Mouse (Mus musculus) MEL (cell line): ENCODE measurements around the gene Tbxas1. TPM values are rescaled to one million over a fixed set of nuclear protein-coding genes. Genes with fewer than 3 reads are reported as not detected.
A peak's percentile ranks its signal among the peaks of the same experiment; 100 is the strongest.

Experiments
- DNase-seq: peaks from one replicate; pipeline ENCODE4 v3.0.0; 2011; ENCODE audit warnings: low read depth, low spot score
- H3K27ac ChIP-seq: 2 replicates; pipeline ENCODE4 v1.5.1; 2012; ENCODE audit warnings: low read depth, mild to moderate bottlenecking, control low read depth, low read length, moderate library complexity; ENCODE audit not compliant: control insufficient read depth
- H3K27me3 ChIP-seq, 2 experiments: fragments of 150-350 bp in 1 of 2; sonication (generic) in 1 of 2; 2 replicates each; pipeline ENCODE4 v1.6.1; 2012; ENCODE audit warnings: low read length in 2 of 2, mild to moderate bottlenecking in 2 of 2, improper control_type of control experiment in 1 of 2, moderate library complexity in 1 of 2; ENCODE audit not compliant: insufficient read depth in 2 of 2, control insufficient read depth in 1 of 2
- H3K36me3 ChIP-seq, 2 experiments: 2 replicates each; pipeline ENCODE4 v1.6.1; 2012 to 2014; ENCODE audit warnings: low read length in 2 of 2, improper control_type of control experiment in 1 of 2, inconsistent platforms in 1 of 2, mild to moderate bottlenecking in 1 of 2; ENCODE audit not compliant: insufficient read depth in 2 of 2, control insufficient read depth in 1 of 2
- H3K4me1 ChIP-seq, 2 experiments: fragments of 150-350 bp in 1 of 2; sonication (generic) in 1 of 2; 2 replicates each; pipeline ENCODE4 v1.6.1; 2012; ENCODE audit warnings: low read length in 2 of 2, improper control_type of control experiment in 1 of 2, mild to moderate bottlenecking in 1 of 2; ENCODE audit not compliant: insufficient read depth in 2 of 2, control insufficient read depth in 1 of 2
- H3K4me3 ChIP-seq, 2 experiments: fragments of 150-350 bp in 1 of 2; sonication (generic) in 1 of 2; 2 replicates each; pipeline ENCODE4 v1.5.1; 2012; ENCODE audit warnings: low read depth in 2 of 2, low read length in 2 of 2, mild to moderate bottlenecking in 2 of 2, moderate library complexity in 2 of 2, control low read depth in 1 of 2, improper control_type of control experiment in 1 of 2; ENCODE audit not compliant: control insufficient read depth in 1 of 2, insufficient read depth in 1 of 2
- H3K79me2 ChIP-seq: 2 replicates; pipeline ENCODE4 v1.6.1; 2012; ENCODE audit warnings: mild to moderate bottlenecking, low read length, moderate library complexity; ENCODE audit not compliant: control insufficient read depth, poor library complexity, insufficient read depth
- H3K9ac ChIP-seq: 2 replicates; pipeline ENCODE4 v1.6.1; 2012; ENCODE audit warnings: low read depth, mild to moderate bottlenecking, control low read depth, low read length, moderate library complexity; ENCODE audit not compliant: control insufficient read depth, poor library complexity, severe bottlenecking
- H3K9me3 ChIP-seq: fragments of 150-350 bp; sonication (generic); replicated peaks from 2 replicates; pipeline ENCODE4 v1.6.1; 2012; ENCODE audit warnings: mild to moderate bottlenecking, low read length, improper control_type of control experiment, moderate library complexity; ENCODE audit not compliant: insufficient read depth
- BHLHE40 ChIP-seq: IDR thresholded peaks from 2 replicates; pipeline ENCODE4 v1.6.1; 2012; ENCODE audit warnings: low read depth, mild to moderate bottlenecking, inconsistent platforms, low read length, improper control_type of control experiment, borderline replicate concordance
- CHD1 ChIP-seq: IDR thresholded peaks from 2 replicates; pipeline ENCODE4 v1.6.1; 2012; ENCODE audit warnings: low read depth, mild to moderate bottlenecking, inconsistent platforms, low read length, improper control_type of control experiment
- CHD2 ChIP-seq: IDR thresholded peaks from 2 replicates; pipeline ENCODE4 v1.6.1; 2011; ENCODE audit warnings: low read length, improper control_type of control experiment
- CTCF ChIP-seq, 3 experiments: IDR thresholded peaks in 2 of 3; conservative IDR thresholded peaks in 1 of 3; 2 replicates each; pipeline ENCODE4 v1.5.1; 2011 to 2012; ENCODE audit warnings: low read length in 3 of 3, low read depth in 2 of 3, mild to moderate bottlenecking in 2 of 3, improper control_type of control experiment in 1 of 3, inconsistent platforms in 1 of 3, mixed read lengths in 1 of 3, moderate library complexity in 1 of 3; ENCODE audit not compliant: control insufficient read depth in 1 of 3, insufficient read depth in 1 of 3, poor library complexity in 1 of 3, severe bottlenecking in 1 of 3
- EP300 ChIP-seq, 2 experiments: IDR thresholded peaks; 2 replicates each; pipeline ENCODE4 v1.6.1; 2011; ENCODE audit warnings: improper control_type of control experiment in 2 of 2, low read length in 2 of 2, low read depth in 1 of 2, mild to moderate bottlenecking in 1 of 2
- ETS1 ChIP-seq: IDR thresholded peaks from 2 replicates; pipeline ENCODE4 v1.6.1; 2012; ENCODE audit warnings: low read depth, mild to moderate bottlenecking, inconsistent platforms, low read length, improper control_type of control experiment, moderate library complexity
- GATA1 ChIP-seq: IDR thresholded peaks from 2 replicates; pipeline ENCODE4 v1.6.1; 2011; ENCODE audit warnings: low read depth, low read length, improper control_type of control experiment
- JUND ChIP-seq: IDR thresholded peaks from 2 replicates; pipeline ENCODE4 v1.6.1; 2011; ENCODE audit warnings: low read depth, mild to moderate bottlenecking, improper control_type of control experiment, low read length
- MAX ChIP-seq: IDR thresholded peaks from 2 replicates; pipeline ENCODE4 v1.6.1; 2011; ENCODE audit warnings: low read length, improper control_type of control experiment
- MEF2A ChIP-seq: IDR thresholded peaks from 2 replicates; pipeline ENCODE4 v1.6.1; 2014; ENCODE audit warnings: low read depth, mild to moderate bottlenecking, inconsistent platforms, low read length, improper control_type of control experiment; ENCODE audit not compliant: poor library complexity, insufficient replicate concordance, severe bottlenecking; ENCODE audit errors: extremely low read depth
- MXI1 ChIP-seq: IDR thresholded peaks from 2 replicates; pipeline ENCODE4 v1.6.1; 2011; ENCODE audit warnings: mild to moderate bottlenecking, low read depth, low read length, improper control_type of control experiment
- MYC ChIP-seq: IDR thresholded peaks from 2 replicates; pipeline ENCODE4 v1.6.1; 2011; ENCODE audit warnings: low read depth, mild to moderate bottlenecking, low read length, improper control_type of control experiment, moderate library complexity
- NRF1 ChIP-seq: IDR thresholded peaks from 2 replicates; pipeline ENCODE4 v1.6.1; 2014; ENCODE audit warnings: low read depth, mild to moderate bottlenecking, inconsistent platforms, low read length, improper control_type of control experiment, moderate library complexity; ENCODE audit not compliant: poor library complexity, insufficient read depth, severe bottlenecking
- POLR2AphosphoS2 ChIP-seq: IDR thresholded peaks from 2 replicates; pipeline ENCODE4 v1.6.1; 2011; ENCODE audit warnings: low read length, improper control_type of control experiment
- SIN3A ChIP-seq: IDR thresholded peaks from 2 replicates; pipeline ENCODE4 v1.6.1; 2012; ENCODE audit warnings: low read length, improper control_type of control experiment, inconsistent platforms
- TAL1 ChIP-seq: IDR thresholded peaks from 2 replicates; pipeline ENCODE4 v1.6.1; 2012; ENCODE audit warnings: mild to moderate bottlenecking, inconsistent platforms, low read length, moderate library complexity, mixed read lengths
- TCF12 ChIP-seq: IDR thresholded peaks from 2 replicates; pipeline ENCODE4 v1.6.1; 2014; ENCODE audit warnings: low read depth, mild to moderate bottlenecking, inconsistent platforms, low read length, improper control_type of control experiment, moderate library complexity
- USF2 ChIP-seq, 2 experiments: IDR thresholded peaks; 2 replicates each; pipeline ENCODE4 v1.6.1; 2011 to 2012; ENCODE audit warnings: improper control_type of control experiment in 2 of 2, low read length in 2 of 2, borderline replicate concordance in 1 of 2, inconsistent platforms in 1 of 2, low read depth in 1 of 2, mild to moderate bottlenecking in 1 of 2; ENCODE audit not compliant: insufficient read depth in 1 of 2
- ZC3H11A ChIP-seq: IDR thresholded peaks from 2 replicates; pipeline ENCODE4 v1.6.1; 2012; ENCODE audit warnings: low read depth, mild to moderate bottlenecking, inconsistent platforms, low read length, improper control_type of control experiment
- ZKSCAN1 ChIP-seq: IDR thresholded peaks from 2 replicates; pipeline ENCODE4 v1.6.1; 2012; ENCODE audit warnings: low read depth, mild to moderate bottlenecking, inconsistent platforms, low read length, improper control_type of control experiment, moderate library complexity
- ZNF384 ChIP-seq: IDR thresholded peaks from 2 replicates; pipeline ENCODE4 v1.6.1; 2012; ENCODE audit warnings: low read depth, mild to moderate bottlenecking, inconsistent platforms, low read length, improper control_type of control experiment
- polyA plus RNA-seq, 2 experiments: library from polyadenylated mRNA; stranded (reverse) in 1 of 2; unstranded in 1 of 2; fragments of >175 nt in 1 of 2; fragments of >200 nt in 1 of 2; gene quantifications; 2 replicates each; pipeline versions ENCODE4 v1.2.1 to v1.2.4; 2012; ENCODE audit warnings: low replicate concordance in 2 of 2, low read depth in 1 of 2; ENCODE audit not compliant: insufficient read length in 2 of 2, insufficient read depth in 1 of 2, missing spikeins in 1 of 2
- total RNA-seq: library from RNA; depleted of rRNA; stranded (reverse); fragments of 300-350 nt; gene quantifications from 2 replicates; pipeline ENCODE4 v1.2.3, GENCODE M21; 2012

The Tbxas1 gene
- total and polyA plus RNA-seq, 3 experiments = 0.54 to 2.7 TPM; not detected in 1

GRCm38 (mm10) chr6:38900073-38900472 is 24.9 kb downstream of the Tbxas1 start (continued):
- peak; percentile 95 for TF ChIP-seq ETS1
- peak; percentile 96 for TF ChIP-seq MXI1
- no peak for TF ChIP-seq CHD2
- peak; percentile 68 for TF ChIP-seq MAX
- TF ChIP-seq USF2 (IDR thresholded peaks at IDR 0.05; ENCODE audit: borderline replicate concordance in 1 of 2, insufficient read depth in 1 of 2, low read depth in 1 of 2, low read length in 2 of 2) = no peak
- TF ChIP-seq JUND = peak; percentile 93
- TF ChIP-seq TCF12 = peak; percentile 87

GRCm38 (mm10) chr6:38900479-38901126 is 25.4 kb downstream of the Tbxas1 start:
- H3K4me1 ChIP-seq = peaks cover 18 to 48% of the 10 kb centered on the region in 2 experiments

GRCm38 (mm10) chr6:38901152-38901551 is 25.9 kb downstream of the Tbxas1 start:
- Histone ChIP-seq H3K9ac (peak overlapping the region; percentile 48), H3K36me3 (peaks cover 0 to 34% of the 10 kb centered on the region in 2 experiments; a peak in 2 of 4 replicates), H3K27me3 (no peaks in the 10 kb centered on the region), H3K9me3 (no peaks in the 10 kb centered on the region), H3K27ac (peak overlapping the region; percentile 90), H3K4me3 (peak overlapping the region; percentile 46 to 64), H3K79me2 (no peaks in the 10 kb centered on the region), H3K4me1 (peaks cover 18 to 43% of the 10 kb centered on the region in 2 experiments)
- no peak for TF ChIP-seq CHD2
- TF ChIP-seq CTCF (IDR thresholded peaks at IDR 0.05 in 2 of 3, conservative IDR thresholded peaks at IDR 0.05 in 1 of 3; ENCODE audit: control insufficient read depth in 1 of 3, insufficient read depth in 1 of 3, low read depth in 2 of 3, low read length in 3 of 3, poor library complexity in 1 of 3, severe bottlenecking in 1 of 3) = no peak
- TF ChIP-seq JUND = no peak
- TF ChIP-seq BHLHE40 = no peak
- no peak for TF ChIP-seq MXI1
- no peak for TF ChIP-seq USF2 (IDR thresholded peaks at IDR 0.05; ENCODE audit: borderline replicate concordance in 1 of 2, insufficient read depth in 1 of 2, low read depth in 1 of 2, low read length in 2 of 2)
- no peak for TF ChIP-seq ZC3H11A
- no peak for TF ChIP-seq GATA1
- TF ChIP-seq SIN3A = no peak; the same call in 1 of the 2 replicates
- TF ChIP-seq ZNF384 = no peak
- TF ChIP-seq POLR2AphosphoS2 = no peak
- no peak for TF ChIP-seq NRF1
- TF ChIP-seq ETS1 = no peak
- TF ChIP-seq MEF2A = no peak
- DNase-seq = peak; percentile 52

More at GRCm38 (mm10) chr6:38900479-38901126, 25.4 kb downstream of the Tbxas1 start:
- peak; percentile 48; the same call in 1 of the 2 replicates for TF ChIP-seq SIN3A
- peak; percentile 84 for TF ChIP-seq GATA1
- peak in 1 of 2 experiments; percentile 51; a peak in 3 of 4 replicates for TF ChIP-seq EP300 (IDR thresholded peaks at IDR 0.05; ENCODE audit: low read depth in 1 of 2, low read length in 2 of 2)
- TF ChIP-seq CHD1 = 0 out of 2 replicates have a peak, but pooled peaks have one; percentile 28
- no peak for TF ChIP-seq ETS1
- peak; percentile 59; the same call in 1 of the 2 replicates for TF ChIP-seq MXI1
- TF ChIP-seq ZKSCAN1 = no peak
- TF ChIP-seq MYC = no peak
- peak; percentile 82 for TF ChIP-seq TCF12
- TF ChIP-seq TAL1 = peak; percentile 65
- H3K4me3 ChIP-seq = peak overlapping the region; percentile 46 to 64
- peak overlapping the region; percentile 90 for H3K27ac ChIP-seq
- no peaks in the 10 kb centered on the region for H3K9me3 ChIP-seq
- DNase-seq = no peak
- H3K9ac ChIP-seq = peak overlapping the region; percentile 48
- H3K27me3 ChIP-seq = no peaks in the 10 kb centered on the region
- peaks cover 0 to 34% of the 10 kb centered on the region in 2 experiments; a peak in 2 of 4 replicates for H3K36me3 ChIP-seq
- no peaks in the 10 kb centered on the region for H3K79me2 ChIP-seq
